Mouse (Mus musculus) intestine, embryonic 16.5 days (tissue): ENCODE measurements at regions not wholly inside any gene's neighbourhood (a gene's known extent, or its start where the extent isn't known, plus 50 kb on each side); places are given as distances from the start of the nearest gene placed in this dataset.
"Not testable (repeated sequence)": the region's sequence is repeated elsewhere in the genome, so short reads cannot be mapped to it uniquely, and the experiment has no call there.

Source experiments
- ATAC-seq: fragments of 200-750 bp; cut with Nextera tagmentation; 2 replicates; pipeline ENCODE4 v1.8.0; 2017; ENCODE audit warnings: moderate TSS enrichment, moderate library complexity
- H3K27ac ChIP-seq: fragments of 300-500 bp; sonication (generic); 2 replicates; pipeline ENCODE4 v1.5.1; 2014; ENCODE audit warnings: mild to moderate bottlenecking, low read length
- H3K27me3 ChIP-seq: fragments of 300-500 bp; sonication (generic); replicated peaks from 2 replicates; pipeline ENCODE4 v1.6.1; 2014; ENCODE audit warnings: low read length, control low read depth, mixed read lengths; ENCODE audit not compliant: control insufficient read depth, insufficient read depth
- H3K36me3 ChIP-seq: fragments of 300-500 bp; sonication (generic); 2 replicates; pipeline ENCODE4 v1.6.1; 2014; ENCODE audit warnings: low read length, control low read depth; ENCODE audit not compliant: control insufficient read depth, insufficient read depth
- H3K4me1 ChIP-seq: fragments of 300-500 bp; sonication (generic); 2 replicates; pipeline ENCODE4 v1.6.1; 2014; ENCODE audit warnings: low read length, control low read depth, mixed read lengths; ENCODE audit not compliant: control insufficient read depth, insufficient read depth
- H3K4me2 ChIP-seq: fragments of 300-500 bp; sonication (generic); 2 replicates; pipeline ENCODE4 v1.6.1; 2014; ENCODE audit warnings: low read depth, low read length, control low read depth
- H3K4me3 ChIP-seq: fragments of 300-500 bp; sonication (generic); 2 replicates; pipeline ENCODE4 v1.5.1; 2014; ENCODE audit warnings: mild to moderate bottlenecking, low read length
- H3K9ac ChIP-seq: fragments of 300-500 bp; sonication (generic); 2 replicates; pipeline ENCODE4 v1.6.1; 2014; ENCODE audit warnings: low read depth, low read length
- H3K9me3 ChIP-seq: fragments of 300-500 bp; sonication (generic); 2 replicates; pipeline ENCODE4 v1.6.1; 2016; ENCODE audit warnings: low read length, control low read depth; ENCODE audit not compliant: control insufficient read depth
- WGBS: fragments of 180-500 bp; shearing (Covaris S2); extraction: QIAGEN DNeasy Blood & Tissue Kit; methylation state at CpG from one replicate; pipeline ENCODE4 v1.1.7; 2014; 5-methylcytosine and 5-hydroxymethylcytosine counted together

- Histone ChIP-seq H3K27me3 (no peaks in the 10 kb centered on the region), H3K4me3 (no peak overlapping the region), H3K9ac (no peak overlapping the region), H3K27ac (no peak overlapping the region), H3K36me3 (no peaks in the 10 kb centered on the region), H3K9me3 (no peaks in the 10 kb centered on the region), H3K4me2 (no peak overlapping the region), H3K4me1 (no peaks in the 10 kb centered on the region)
- no peak for ATAC-seq
- WGBS: 43% methylated on average over 5 of the region's 5 CpGs
These were observed 132.3 kb upstream of the Supt20 start for GRCm38 (mm10) chr3:54560056-54560922.

GRCm38 (mm10) chr3:54567329-54567728 lies 125.3 kb upstream of the Supt20 start:
- no peak overlapping the region for H3K4me3 ChIP-seq
- H3K27ac ChIP-seq: no peak overlapping the region
- no peaks in the 10 kb centered on the region for H3K9me3 ChIP-seq
- no peak for ATAC-seq
- H3K27me3 ChIP-seq: no peaks in the 10 kb centered on the region
- no peaks in the 10 kb centered on the region for H3K36me3 ChIP-seq
- no peak overlapping the region for H3K4me2 ChIP-seq
- no peak overlapping the region for H3K9ac ChIP-seq
- no peaks in the 10 kb centered on the region for H3K4me1 ChIP-seq
- WGBS: 96% methylated on average over 1 of the region's 1 CpGs

GRCm38 (mm10) chr3:54568096-54568495 lies 124.5 kb upstream of the Supt20 start:
- no peak overlapping the region for H3K4me3 ChIP-seq
- no peak overlapping the region for H3K9ac ChIP-seq
- H3K27me3 ChIP-seq: no peaks in the 10 kb centered on the region
- ATAC-seq: no peak
- no peaks in the 10 kb centered on the region for H3K36me3 ChIP-seq
- no peaks in the 10 kb centered on the region for H3K4me1 ChIP-seq
- H3K9me3 ChIP-seq: no peaks in the 10 kb centered on the region
- H3K27ac ChIP-seq: no peak overlapping the region
- H3K4me2 ChIP-seq: no peak overlapping the region
- WGBS: 80% methylated on average over 5 of the region's 5 CpGs

GRCm38 (mm10) chr3:54570501-54570900 lies 122.1 kb upstream of the Supt20 start:
- no peaks in the 10 kb centered on the region for H3K27me3 ChIP-seq
- H3K4me1 ChIP-seq: no peaks in the 10 kb centered on the region
- H3K4me2 ChIP-seq: no peak overlapping the region
- H3K36me3 ChIP-seq: no peaks in the 10 kb centered on the region
- no peak for ATAC-seq
- WGBS: 84% methylated on average over 8 of the region's 8 CpGs
- no peaks in the 10 kb centered on the region for H3K9me3 ChIP-seq
- H3K4me3 ChIP-seq: no peak overlapping the region
- H3K9ac ChIP-seq: no peak overlapping the region
- no peak overlapping the region for H3K27ac ChIP-seq

GRCm38 (mm10) chr3:54577851-54578250 lies 114.8 kb upstream of the Supt20 start:
- 85% methylated on average over 5 of the region's 5 CpGs for WGBS
- no peak overlapping the region for H3K27ac ChIP-seq
- H3K4me1 ChIP-seq: no peaks in the 10 kb centered on the region
- H3K27me3 ChIP-seq: no peaks in the 10 kb centered on the region
- H3K36me3 ChIP-seq: no peaks in the 10 kb centered on the region
- H3K4me2 ChIP-seq: no peak overlapping the region
- no peak overlapping the region for H3K4me3 ChIP-seq
- peaks cover 7% of the 10 kb centered on the region; the same call in 1 of the 2 replicates for H3K9me3 ChIP-seq
- no peak for ATAC-seq
- no peak overlapping the region for H3K9ac ChIP-seq

GRCm38 (mm10) chr3:54579425-54579824 lies 113.2 kb upstream of the Supt20 start:
- 96% methylated on average over 2 of the region's 2 CpGs for WGBS
- H3K9me3 ChIP-seq: peaks cover 7% of the 10 kb centered on the region; the same call in 1 of the 2 replicates
- no peaks in the 10 kb centered on the region for H3K27me3 ChIP-seq
- H3K36me3 ChIP-seq: no peaks in the 10 kb centered on the region
- no peak overlapping the region for H3K4me3 ChIP-seq
- H3K27ac ChIP-seq: no peak overlapping the region
- H3K4me1 ChIP-seq: no peaks in the 10 kb centered on the region
- no peak overlapping the region for H3K9ac ChIP-seq
- H3K4me2 ChIP-seq: no peak overlapping the region
- no peak for ATAC-seq

- H3K4me1 ChIP-seq: no peaks in the 10 kb centered on the region
- H3K9ac ChIP-seq: no peak overlapping the region
- no peak overlapping the region for H3K4me2 ChIP-seq
- no peak overlapping the region for H3K27ac ChIP-seq
- H3K36me3 ChIP-seq: no peaks in the 10 kb centered on the region
- H3K9me3 ChIP-seq: peaks cover 7% of the 10 kb centered on the region; the same call in 1 of the 2 replicates
- ATAC-seq: no peak
- 89% methylated on average over 6 of the region's 6 CpGs for WGBS
- no peak overlapping the region for H3K4me3 ChIP-seq
- H3K27me3 ChIP-seq: no peaks in the 10 kb centered on the region
These were observed 112.3 kb upstream of the Supt20 start for GRCm38 (mm10) chr3:54580339-54580738.

- WGBS: 82% methylated on average over 9 of the region's 10 CpGs
- H3K27me3 ChIP-seq, H3K4me1 ChIP-seq, H3K9me3 ChIP-seq, H3K4me3 ChIP-seq, ATAC-seq, H3K36me3 ChIP-seq, H3K27ac ChIP-seq, H3K9ac ChIP-seq, H3K4me2 ChIP-seq: not testable (repeated sequence)
These were observed 106.8 kb upstream of the Supt20 start for GRCm38 (mm10) chr3:54585781-54586180.

- no peaks in the 10 kb centered on the region for H3K36me3 ChIP-seq
- no peaks in the 10 kb centered on the region for H3K27me3 ChIP-seq
- H3K4me1 ChIP-seq: no peaks in the 10 kb centered on the region
- 0 out of 2 replicates have a peak overlapping the region, but pooled peaks have one; percentile 11 for H3K9ac ChIP-seq
- peak overlapping the region; percentile 76 for H3K27ac ChIP-seq
- peak overlapping the region; percentile 38; the same call in 1 of the 2 replicates for H3K4me2 ChIP-seq
- WGBS: 51% methylated on average over 21 of the region's 21 CpGs
- peak overlapping the region; percentile 22 for H3K4me3 ChIP-seq
- no peaks in the 10 kb centered on the region for H3K9me3 ChIP-seq
- 0 out of 2 replicates have a peak, but pooled peaks have one; percentile 31 for ATAC-seq
These were observed 105.2 kb upstream of the Supt20 start for GRCm38 (mm10) chr3:54587127-54587995.
